Mouse (Mus musculus): Measurements from ENCODE around the gene Ube2g1.

DNA sequence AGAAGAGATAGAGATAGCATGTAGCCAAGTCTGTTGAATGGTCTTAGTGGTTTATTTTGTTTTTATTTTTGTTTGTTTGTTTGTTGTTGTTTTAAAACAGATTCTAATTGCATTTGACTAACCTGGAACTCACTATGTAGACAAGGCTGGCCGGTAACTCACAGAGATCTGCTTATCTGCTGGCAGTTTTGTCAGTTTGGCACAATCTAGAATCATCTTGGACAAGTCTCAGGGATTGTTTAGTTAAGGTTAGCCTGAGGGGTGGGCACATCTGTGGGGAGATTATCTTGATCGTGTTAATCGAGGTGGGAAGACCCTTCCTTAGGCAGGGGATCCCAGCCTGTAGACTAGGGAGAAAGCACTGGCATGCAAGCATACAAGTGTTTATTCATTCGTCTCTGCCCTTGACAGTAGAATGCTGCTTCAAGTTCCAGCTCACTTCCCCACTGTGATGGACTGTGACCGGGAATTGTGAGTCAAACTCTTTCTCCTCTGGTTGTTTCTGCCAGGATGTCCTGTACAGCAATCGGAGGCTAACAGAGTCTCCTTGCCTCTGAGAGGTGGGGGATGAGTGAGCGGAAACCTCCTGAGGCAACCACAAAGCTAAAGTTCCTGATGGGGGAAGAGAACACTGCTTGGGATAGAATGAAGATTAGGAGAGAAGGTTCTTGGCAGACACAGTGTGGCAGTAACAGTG is 19.4 kb upstream of the Ube2g1 start:
- TF ChIP-seq CTCF (IDR thresholded peaks at IDR 0.05; ENCODE audit: borderline replicate concordance, insufficient read depth, low read length) (no peak), POLR2A (IDR thresholded peaks at IDR 0.05; ENCODE audit: low read depth, low read length) (no peak)
